Mouse (Mus musculus) megakaryocyte, embryonic 14.5 days (primary cell): Measurements from ENCODE around the gene Olfr1242. TPM values are rescaled to one million over a fixed set of nuclear protein-coding genes. Genes with fewer than 3 reads are reported as not detected.

Experiments used
- H3K27me3 ChIP-seq: replicated peaks from 2 replicates; pipeline ENCODE3; 2012; ENCODE audit warnings: inconsistent platforms
- H3K36me3 ChIP-seq: replicated peaks from 2 replicates; pipeline ENCODE3; 2012; ENCODE audit warnings: low read length, inconsistent platforms, mixed read lengths
- H3K4me1 ChIP-seq: 2 replicates; pipeline ENCODE4 v1.6.1; 2012; ENCODE audit warnings: inconsistent platforms
- H3K4me3 ChIP-seq: replicated peaks from 2 replicates; pipeline ENCODE3; 2012; ENCODE audit warnings: moderate library complexity, mild to moderate bottlenecking, inconsistent platforms
- H3K9me3 ChIP-seq: 2 replicates; pipeline ENCODE4 v1.6.1; 2012; ENCODE audit warnings: inconsistent platforms
- FLI1 ChIP-seq: IDR thresholded peaks from 2 replicates; pipeline ENCODE4 v1.6.1; 2012; ENCODE audit warnings: low read length, inconsistent platforms, mixed read lengths
- GATA1 ChIP-seq: IDR thresholded peaks from 3 replicates; pipeline ENCODE4 v1.6.1; 2012; ENCODE audit warnings: mixed read lengths, low read length, inconsistent platforms, borderline replicate concordance
- polyA plus RNA-seq: library from polyadenylated mRNA; stranded (reverse); fragments of >175 nt; gene quantifications from 2 replicates; pipeline ENCODE4 v1.2.3, GENCODE M21; 2012; ENCODE audit warnings: low replicate concordance; ENCODE audit not compliant: insufficient read depth

The Olfr1242 gene
- not detected in 2 replicates for polyA plus RNA-seq

DNA sequence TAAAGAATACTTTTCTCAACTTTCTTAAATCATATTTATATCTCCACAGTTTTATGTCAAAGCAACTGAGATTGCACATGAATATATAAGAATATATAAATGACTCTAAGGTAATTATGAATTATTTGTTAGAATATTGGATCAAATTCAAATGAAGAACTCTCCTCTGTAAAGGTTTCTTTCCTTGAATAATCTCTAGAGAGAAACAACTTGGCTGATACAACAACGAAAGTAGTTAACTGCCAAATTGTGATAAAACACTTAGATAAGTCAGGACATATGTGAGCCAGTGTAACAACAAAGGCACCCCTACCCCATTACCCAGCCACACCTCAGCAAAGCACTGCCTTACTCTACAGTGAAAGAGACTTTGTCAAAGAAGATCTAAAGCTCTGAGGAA is at the start of gene Olfr1242:
Gene Olfr1242, minus strand, starts transcription at position 101 of the 400 bp plus-strand sequence.
- no peak within 1 kb of the TSS for H3K4me3 ChIP-seq
- no peaks in the 10 kb centered on the region for H3K36me3 ChIP-seq
- TF ChIP-seq FLI1 (no peak), GATA1 (no peak)
- no peaks in the 10 kb centered on the region for H3K4me1 ChIP-seq
- no peaks in the 10 kb centered on the region for H3K27me3 ChIP-seq
- no peaks in the 10 kb centered on the region for H3K9me3 ChIP-seq

DNA sequence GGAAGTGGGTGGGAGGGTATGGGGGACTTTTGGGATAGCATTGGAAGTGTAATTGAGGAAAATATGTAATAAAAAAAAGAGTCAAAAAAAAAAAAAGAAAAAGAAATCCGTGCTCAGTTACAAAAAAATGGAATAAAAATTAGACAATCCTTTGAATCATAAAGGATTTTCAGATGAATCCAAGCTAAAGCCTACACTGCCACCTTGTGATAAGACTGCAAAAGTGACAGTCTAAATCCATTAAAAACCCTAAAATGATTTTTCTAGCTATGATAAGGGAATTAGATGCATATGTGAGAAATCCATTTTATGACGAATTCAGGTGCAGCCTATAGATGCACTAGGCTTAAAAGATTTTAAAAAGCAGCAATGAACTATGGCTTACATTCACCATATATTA is 46.4 kb upstream of the Olfr1242 start:
- no peak overlapping the region for H3K4me3 ChIP-seq
- no peaks in the 10 kb centered on the region for H3K4me1 ChIP-seq
- H3K9me3 ChIP-seq: peaks cover 8% of the 10 kb centered on the region; the same call in 1 of the 2 replicates
- TF ChIP-seq GATA1: no peak
- TF ChIP-seq FLI1: no peak
- H3K27me3 ChIP-seq: no peaks in the 10 kb centered on the region
- no peaks in the 10 kb centered on the region for H3K36me3 ChIP-seq

DNA sequence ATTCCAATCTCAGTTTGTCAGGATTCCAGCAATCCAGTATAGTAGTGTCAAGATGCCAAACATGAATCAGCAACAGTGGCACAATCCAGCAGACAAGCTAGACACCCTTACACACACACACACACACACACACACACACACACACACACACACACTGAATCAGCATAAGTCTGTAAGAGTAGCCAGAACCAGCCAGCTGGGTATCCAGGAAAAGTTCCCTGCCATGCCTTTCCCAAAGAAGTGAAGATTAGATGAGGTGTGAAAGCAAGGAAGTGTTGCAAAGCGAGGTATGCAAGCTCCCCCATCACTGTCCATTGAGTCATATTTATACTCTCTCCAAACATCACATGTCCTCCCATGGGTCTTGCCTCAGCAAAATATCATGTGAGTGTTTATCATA is 41.8 kb upstream of the Olfr1242 start:
- H3K4me1 ChIP-seq: no peaks in the 10 kb centered on the region
- H3K27me3 ChIP-seq: no peaks in the 10 kb centered on the region
- TF ChIP-seq FLI1 (no peak), GATA1 (no peak)
- H3K9me3 ChIP-seq: peaks cover 3% of the 10 kb centered on the region; the same call in 1 of the 2 replicates
- H3K4me3 ChIP-seq: no peak overlapping the region
- H3K36me3 ChIP-seq: no peaks in the 10 kb centered on the region

DNA sequence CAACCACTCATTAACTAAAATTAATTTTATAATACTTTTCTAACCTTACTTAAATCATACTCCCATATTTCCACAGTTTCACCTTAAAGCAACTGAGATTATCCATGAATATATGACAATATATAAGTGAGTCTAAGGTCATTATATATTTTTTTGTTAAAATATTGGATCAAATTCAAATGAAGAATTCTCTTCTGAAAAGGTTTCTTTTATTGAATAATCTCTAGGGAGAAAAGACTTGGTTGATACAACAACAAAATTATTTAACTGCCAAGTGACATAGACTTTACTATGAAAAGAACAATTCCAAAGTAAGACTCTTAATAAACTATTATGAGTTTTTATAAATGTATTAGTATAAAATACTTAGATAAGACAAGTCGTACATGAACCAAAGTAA is 33.3 kb upstream of the Olfr1242 start, which contains the start of gene Olfr1243:
Gene Olfr1243, minus strand, starts transcription at position 101 of the 400 bp plus-strand sequence.
- H3K27me3 ChIP-seq: no peaks in the 10 kb centered on the region
- no peaks in the 10 kb centered on the region for H3K36me3 ChIP-seq
- H3K4me3 ChIP-seq: no peak within 1 kb of the TSS
- H3K4me1 ChIP-seq: no peaks in the 10 kb centered on the region
- 0 out of 2 replicates have a peak, but pooled peaks cover 5% of the 10 kb centered on the region for H3K9me3 ChIP-seq
- no peak for TF ChIP-seq FLI1
- no peak for TF ChIP-seq GATA1

DNA sequence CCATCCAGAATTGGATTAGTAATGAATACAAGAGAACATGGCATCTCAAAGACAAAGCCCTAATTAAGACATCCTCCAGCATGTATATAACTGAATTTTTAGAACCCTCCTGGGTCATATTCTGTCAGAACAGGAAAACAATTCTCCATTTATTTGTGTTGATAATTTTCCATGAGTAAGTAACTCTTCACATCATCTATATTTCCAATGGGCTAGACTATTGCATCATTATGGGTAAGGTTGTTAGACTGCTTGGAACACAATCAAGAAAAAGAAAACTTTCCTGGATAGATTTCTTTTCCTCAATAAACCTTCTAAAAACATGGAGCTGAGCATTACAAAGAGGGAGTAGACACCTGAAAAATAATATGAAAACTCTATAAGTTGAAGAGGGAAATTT is 11.1 kb downstream of the Olfr1242 start, which contains the start of gene Olfr1241:
Gene Olfr1241, minus strand, starts transcription at position 101 of the 400 bp plus-strand sequence.
- Histone ChIP-seq H3K9me3 (no peaks in the 10 kb centered on the region), H3K27me3 (no peaks in the 10 kb centered on the region), H3K36me3 (no peaks in the 10 kb centered on the region), H3K4me3 (no peak within 1 kb of the TSS), H3K4me1 (no peaks in the 10 kb centered on the region)
- TF ChIP-seq FLI1 (no peak), GATA1 (no peak)

DNA sequence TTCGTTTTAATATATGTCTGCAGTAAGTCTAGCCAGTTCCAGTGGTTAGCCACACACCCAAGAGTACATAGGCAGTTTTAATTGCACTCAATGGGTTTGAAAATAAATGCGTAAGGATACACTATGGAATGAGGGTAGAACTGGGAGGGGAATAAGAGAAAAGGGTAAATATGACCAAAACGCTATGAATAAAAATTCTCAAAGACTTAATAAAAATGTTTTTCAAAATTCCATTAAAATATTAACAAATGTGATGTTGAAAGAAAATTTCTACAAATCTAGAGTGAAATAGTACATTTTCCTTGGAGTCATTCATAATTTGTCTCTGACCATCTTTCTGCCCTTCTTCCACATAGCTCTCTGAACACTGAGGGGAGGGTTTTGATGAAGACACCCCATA is 55.2 kb downstream of the Olfr1242 start, which contains the start of gene Olfr1240:
Gene Olfr1240, minus strand, starts transcription at position 101 of the 400 bp plus-strand sequence.
- TF ChIP-seq FLI1 (no peak), GATA1 (no peak)
- Histone ChIP-seq H3K4me1 (no peaks in the 10 kb centered on the region), H3K4me3 (no peak within 1 kb of the TSS), H3K9me3 (no peaks in the 10 kb centered on the region), H3K27me3 (no peaks in the 10 kb centered on the region), H3K36me3 (no peaks in the 10 kb centered on the region)

Other genes with a start within 250 kb of the Olfr1242 start
- not detected in 2 replicates for gene Olfr1228, start 244.3 kb downstream of the Olfr1242 start, polyA plus RNA-seq
- gene Olfr1229, start 210.3 kb downstream of the Olfr1242 start, polyA plus RNA-seq: not detected in 2 replicates
- not detected in 2 replicates for gene Olfr1230, start 201.1 kb downstream of the Olfr1242 start, polyA plus RNA-seq
- gene Olfr1231, start 191.3 kb downstream of the Olfr1242 start, polyA plus RNA-seq: not detected in 2 replicates
- gene Olfr1232, start 168.7 kb downstream of the Olfr1242 start, polyA plus RNA-seq: not detected in 2 replicates
- gene Olfr1233, start 155.9 kb downstream of the Olfr1242 start, polyA plus RNA-seq: not detected in 2 replicates
- gene Olfr1234, start 133.5 kb downstream of the Olfr1242 start, polyA plus RNA-seq: not detected in 2 replicates
- not detected in 2 replicates for gene Olfr1238, start 88.7 kb downstream of the Olfr1242 start, polyA plus RNA-seq
- gene Olfr1239, start 77.9 kb downstream of the Olfr1242 start, polyA plus RNA-seq: not detected in 2 replicates
- 0.07 TPM in 1 of 2 replicates, not detected in the other for gene Olfr1240, start 55.3 kb downstream of the Olfr1242 start, polyA plus RNA-seq
- not detected in 2 replicates for gene Olfr1241, start 11.2 kb downstream of the Olfr1242 start, polyA plus RNA-seq
- gene Olfr1243, start 33.2 kb upstream of the Olfr1242 start, polyA plus RNA-seq: 2.7 TPM in 1 of 2 replicates, not detected in the other
- not detected in 2 replicates for gene Olfr1245, start 80.1 kb upstream of the Olfr1242 start, polyA plus RNA-seq
- not detected in 2 replicates for gene Olfr1246, start 94.8 kb upstream of the Olfr1242 start, polyA plus RNA-seq
- 0.01 TPM in 1 of 2 replicates, not detected in the other for gene Olfr1247, start 115.8 kb upstream of the Olfr1242 start, polyA plus RNA-seq
- not detected in 2 replicates for gene Olfr1248, start 119.9 kb upstream of the Olfr1242 start, polyA plus RNA-seq
- not detected in 2 replicates for gene Olfr1249, start 136.6 kb upstream of the Olfr1242 start, polyA plus RNA-seq
- not detected in 2 replicates for gene Olfr1250, start 163.1 kb upstream of the Olfr1242 start, polyA plus RNA-seq
- gene Olfr1251, start 173.6 kb upstream of the Olfr1242 start, polyA plus RNA-seq: not detected in 2 replicates
- gene Olfr1252, start 226.7 kb upstream of the Olfr1242 start, polyA plus RNA-seq: not detected in 2 replicates